Mouse (Mus musculus) heart, postnatal 0 days (tissue): ENCODE results near the gene Ubox5. TPM values are rescaled to one million over a fixed set of nuclear protein-coding genes. Genes with fewer than 3 reads are reported as not detected.

ENCODE experiments used
- ATAC-seq: fragments of 200-750 bp; cut with Nextera tagmentation; 2 replicates; pipeline ENCODE4 v1.8.0; 2017; ENCODE audit warnings: low read depth, moderate number of reproducible peaks, moderate library complexity; ENCODE audit not compliant: insufficient read depth
- DNase-seq: peaks from one replicate; pipeline ENCODE4 v3.0.0-alpha.2; 2016; ENCODE audit warnings: low spot score
- H3K27ac ChIP-seq: fragments of 300-500 bp; sonication (generic); 2 replicates; pipeline ENCODE4 v1.5.1; 2014; ENCODE audit warnings: low read depth, mild to moderate bottlenecking
- H3K27me3 ChIP-seq: fragments of 300-500 bp; sonication (generic); 2 replicates; pipeline ENCODE4 v1.6.1; 2014; ENCODE audit warnings: low read length, mixed read lengths; ENCODE audit not compliant: control insufficient read depth, insufficient read depth
- H3K36me3 ChIP-seq: fragments of 300-500 bp; sonication (generic); replicated peaks from 2 replicates; pipeline ENCODE4 v1.6.1; 2014; ENCODE audit warnings: low read length, mixed read lengths; ENCODE audit not compliant: control insufficient read depth, insufficient read depth
- H3K4me1 ChIP-seq: fragments of 300-500 bp; sonication (generic); 2 replicates; pipeline ENCODE4 v1.6.1; 2014; ENCODE audit warnings: antibody characterized with exemption; ENCODE audit not compliant: control insufficient read depth, insufficient read depth
- H3K4me2 ChIP-seq: fragments of 300-500 bp; sonication (generic); 2 replicates; pipeline ENCODE4 v1.6.1; 2014; ENCODE audit warnings: low read depth, mild to moderate bottlenecking, low read length, moderate library complexity
- H3K4me3 ChIP-seq: fragments of 300-500 bp; sonication (generic); 2 replicates; pipeline ENCODE4 v1.5.1; 2014; ENCODE audit warnings: low read depth, low read length
- H3K9ac ChIP-seq: fragments of 300-500 bp; sonication (generic); replicated peaks from 2 replicates; pipeline ENCODE4 v1.6.1; 2014; ENCODE audit warnings: low read depth, low read length, mixed read lengths
- H3K9me3 ChIP-seq: fragments of 300-500 bp; sonication (generic); replicated peaks from 2 replicates; pipeline ENCODE4 v1.6.1; 2016; ENCODE audit warnings: low read length; ENCODE audit not compliant: control insufficient read depth
- CTCF ChIP-seq: IDR thresholded peaks from 2 replicates; pipeline ENCODE4 v1.5.1; 2016; ENCODE audit warnings: antibody characterized with exemption, control low read depth, low read depth
- EP300 ChIP-seq: IDR thresholded peaks from 2 replicates; pipeline ENCODE4 v1.6.1; 2016; ENCODE audit warnings: antibody characterized with exemption, low read depth
- WGBS: fragments of 180-500 bp; shearing (Covaris S2); extraction: QIAGEN DNeasy Blood & Tissue Kit; methylation state at CpG from one replicate; pipeline ENCODE4 v1.1.7; 2014; 5-methylcytosine and 5-hydroxymethylcytosine counted together
- polyA plus RNA-seq: library from polyadenylated mRNA; unstranded; fragments of >200 nt; fragmentation: Nextera tagmentation; extraction: Ambion mirVana; gene quantifications from 2 replicates; pipeline ENCODE4 v1.2.1, GENCODE M21; 2015
- total RNA-seq: library from RNA; depleted of rRNA; stranded (reverse); fragments of >200 nt; gene quantifications from 2 replicates; pipeline ENCODE4 v1.2.3, GENCODE M21; 2014; ENCODE audit warnings: low replicate concordance

Gene Ubox5
- total and polyA plus RNA-seq, 2 experiments from 2014 or later = 2.1 to 4.4 TPM

DNA sequence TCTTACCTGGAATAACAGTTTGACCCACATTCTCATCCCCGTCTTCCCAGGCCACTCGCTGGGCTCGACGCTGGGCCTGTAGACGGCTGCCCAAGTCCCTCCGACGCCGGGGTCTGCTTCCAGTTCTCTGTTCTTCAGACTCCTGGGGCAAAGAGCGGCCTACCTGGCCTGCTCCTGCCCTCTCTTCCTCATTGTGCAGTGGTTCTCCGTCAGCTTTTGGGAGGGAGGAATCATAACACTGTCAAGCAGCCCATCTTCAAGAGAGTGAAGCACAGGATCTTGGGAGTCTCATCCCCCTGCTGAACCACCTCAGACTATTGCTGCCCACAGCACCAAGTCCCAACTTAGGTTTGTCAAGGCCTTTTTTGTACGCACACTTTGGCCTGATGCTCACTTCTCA, 33.5 kb upstream of the Ubox5 start:
- Histone ChIP-seq H3K36me3 (peaks cover 37% of the 10 kb centered on the region), H3K4me2 (peak overlapping the region; percentile 54), H3K4me1 (peaks cover 12% of the 10 kb centered on the region), H3K9ac (0 out of 2 replicates have a peak overlapping the region, but pooled peaks have one; percentile 78), H3K27ac (no peak overlapping the region), H3K9me3 (no peaks in the 10 kb centered on the region), H3K27me3 (no peaks in the 10 kb centered on the region), H3K4me3 (0 out of 2 replicates have a peak overlapping the region, but pooled peaks have one; percentile 63)
- WGBS = 92% methylated on average over 11 of the region's 11 CpGs
- ATAC-seq (no peak), DNase-seq (no peak)
- TF ChIP-seq EP300 (no peak), CTCF (no peak)

DNA sequence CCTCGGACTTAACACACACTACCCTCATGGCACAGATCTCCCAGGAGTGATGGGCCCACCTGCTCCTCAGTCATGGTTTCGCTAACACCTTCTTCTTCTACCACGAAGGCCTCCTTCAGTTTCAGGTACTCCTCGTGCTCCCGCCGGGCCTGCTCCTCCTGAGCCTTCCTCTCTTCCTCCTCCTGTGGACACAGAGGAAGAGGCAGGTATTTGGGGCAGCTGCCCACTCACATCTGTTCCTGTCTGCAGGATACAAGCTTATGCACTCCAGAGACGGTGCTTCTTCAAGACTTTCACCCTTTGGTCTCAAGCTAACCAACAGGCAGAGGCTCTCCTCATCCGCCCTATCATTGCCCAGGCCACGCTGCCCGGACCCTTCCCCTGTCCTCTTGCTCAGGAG, 28.7 kb upstream of the Ubox5 start:
- DNase-seq (no peak), ATAC-seq (no peak)
- H3K4me1 ChIP-seq = peaks cover 3% of the 10 kb centered on the region
- H3K27me3 ChIP-seq = no peaks in the 10 kb centered on the region
- no peaks in the 10 kb centered on the region for H3K9me3 ChIP-seq
- no peak overlapping the region for H3K27ac ChIP-seq
- WGBS = 95% methylated on average over 10 of the region's 10 CpGs
- H3K36me3 ChIP-seq = peaks cover 83% of the 10 kb centered on the region
- TF ChIP-seq EP300 = no peak
- TF ChIP-seq CTCF = no peak
- H3K4me2 ChIP-seq = no peak overlapping the region
- H3K4me3 ChIP-seq = no peak overlapping the region
- no peak overlapping the region for H3K9ac ChIP-seq

DNA sequence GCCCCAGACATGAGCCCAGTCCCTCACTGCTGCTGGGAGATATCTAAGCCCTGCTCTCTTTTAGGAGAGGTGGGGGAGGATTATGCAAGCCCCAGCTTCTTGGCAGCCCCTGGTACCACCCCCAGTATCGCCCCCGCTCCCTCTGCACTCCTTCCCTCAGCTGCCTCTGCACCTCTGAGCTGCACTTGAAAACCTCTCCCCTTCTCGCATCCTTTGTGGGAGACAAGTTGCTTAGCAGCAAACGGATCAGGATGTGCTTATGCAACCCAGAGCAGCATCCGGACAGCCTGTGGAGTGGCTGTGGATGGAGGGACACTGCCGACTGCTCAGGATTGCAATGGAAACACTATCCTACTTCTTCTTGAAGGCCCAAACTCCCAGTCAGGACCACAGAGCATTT, 27.7 kb upstream of the Ubox5 start:
- Histone ChIP-seq H3K36me3 (peaks cover 90% of the 10 kb centered on the region), H3K9ac (no peak overlapping the region), H3K27ac (no peak overlapping the region), H3K4me3 (no peak overlapping the region), H3K4me2 (no peak overlapping the region), H3K9me3 (no peaks in the 10 kb centered on the region), H3K27me3 (no peaks in the 10 kb centered on the region), H3K4me1 (no peaks in the 10 kb centered on the region)
- ATAC-seq = no peak
- no peak for DNase-seq
- WGBS = 88% methylated on average over 6 of the region's 6 CpGs
- no peak for TF ChIP-seq EP300
- TF ChIP-seq CTCF = no peak

DNA sequence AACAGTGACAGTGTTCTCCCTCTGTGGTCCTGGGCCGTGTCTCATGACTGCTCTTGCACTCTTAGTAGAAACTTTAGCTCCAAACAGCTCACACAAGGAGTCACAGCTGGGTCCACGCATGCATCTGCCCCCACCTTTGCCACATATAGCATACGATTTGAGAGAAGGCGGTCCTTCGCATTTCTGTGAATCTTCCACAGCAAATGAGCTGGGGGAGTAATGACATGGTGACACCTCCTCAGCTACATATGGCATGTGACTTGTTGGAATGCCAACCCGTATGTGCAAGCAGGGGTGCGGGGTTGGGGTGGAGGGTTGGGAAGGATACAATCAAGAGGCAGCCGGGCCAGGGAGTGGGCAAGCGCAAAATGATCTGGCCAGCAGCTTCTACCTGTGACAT, 26.7 kb upstream of the Ubox5 start:
- no peaks in the 10 kb centered on the region for H3K4me1 ChIP-seq
- H3K9ac ChIP-seq = no peak overlapping the region
- DNase-seq (no peak), ATAC-seq (no peak)
- TF ChIP-seq CTCF (no peak), EP300 (no peak)
- H3K9me3 ChIP-seq = no peaks in the 10 kb centered on the region
- no peak overlapping the region for H3K27ac ChIP-seq
- H3K27me3 ChIP-seq = no peaks in the 10 kb centered on the region
- peaks cover 89% of the 10 kb centered on the region for H3K36me3 ChIP-seq
- H3K4me2 ChIP-seq = no peak overlapping the region
- no peak overlapping the region for H3K4me3 ChIP-seq
- 89% methylated on average over 9 of the region's 9 CpGs for WGBS

DNA sequence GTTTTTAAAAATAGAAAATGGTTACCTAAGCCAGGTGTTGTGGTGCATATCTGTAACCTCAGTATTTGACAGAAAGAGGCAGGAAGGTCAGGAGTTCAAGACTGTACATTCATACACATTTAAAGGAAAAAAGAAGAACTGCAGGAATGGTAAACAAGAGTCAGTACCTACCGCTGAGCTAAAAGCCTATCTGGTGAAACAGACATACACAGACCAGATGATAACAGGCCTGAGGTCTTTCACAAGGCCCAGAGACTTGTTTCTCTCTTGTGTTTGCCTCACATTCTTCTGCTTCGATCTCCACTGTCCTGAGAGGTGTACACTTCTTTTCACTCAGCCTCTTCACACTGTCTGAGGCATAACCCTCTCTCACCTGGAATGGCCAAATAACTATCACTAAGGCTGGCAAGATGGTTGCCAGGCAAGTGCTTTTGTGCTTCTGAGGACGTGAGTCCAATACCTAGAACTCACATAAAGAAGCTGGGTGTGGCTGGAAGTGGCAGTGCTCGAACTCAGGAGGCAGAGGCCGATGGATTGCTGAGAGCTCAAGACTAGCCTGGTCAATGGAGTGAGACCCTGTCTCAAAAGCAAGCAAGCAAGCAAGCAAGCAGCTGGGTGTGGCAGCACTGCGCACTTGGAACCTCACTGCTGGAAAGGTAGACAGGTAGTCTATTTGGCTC, 26.0 kb upstream of the Ubox5 start:
- Histone ChIP-seq H3K4me2 (no peak overlapping the region), H3K4me3 (no peak overlapping the region), H3K27me3 (no peaks in the 10 kb centered on the region), H3K36me3 (peaks cover 81% of the 10 kb centered on the region), H3K27ac (no peak overlapping the region), H3K9me3 (no peaks in the 10 kb centered on the region), H3K9ac (no peak overlapping the region), H3K4me1 (no peaks in the 10 kb centered on the region)
- no peak for ATAC-seq
- 87% methylated on average over 6 of the region's 6 CpGs for WGBS
- DNase-seq = no peak
- TF ChIP-seq EP300 (no peak), CTCF (no peak)

DNA sequence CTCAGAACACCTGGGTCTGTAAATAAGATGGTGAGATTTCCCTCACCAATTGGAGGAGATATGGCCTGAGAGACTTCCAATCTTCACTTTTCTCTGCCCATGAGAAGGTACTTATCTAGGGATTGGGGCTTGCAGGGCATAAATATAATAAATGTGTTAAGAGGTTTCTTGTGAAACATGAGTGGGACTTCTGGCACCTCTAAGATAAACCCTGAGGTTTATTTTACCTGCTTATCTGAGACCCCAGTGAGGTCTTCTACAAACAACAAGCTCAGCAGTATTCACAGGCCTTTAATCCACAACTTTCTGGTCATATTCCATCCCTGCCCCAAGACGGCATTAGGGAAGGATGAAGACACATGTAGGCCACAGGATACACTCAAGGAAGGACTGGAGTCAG, 23.9 kb upstream of the Ubox5 start:
- H3K36me3 ChIP-seq = peaks cover 62% of the 10 kb centered on the region
- no peak for ATAC-seq

More for the DNA sequence above, 23.9 kb upstream of the Ubox5 start:
- Histone ChIP-seq H3K4me1 (no peaks in the 10 kb centered on the region), H3K4me2 (no peak overlapping the region), H3K9me3 (no peaks in the 10 kb centered on the region), H3K27me3 (no peaks in the 10 kb centered on the region), H3K4me3 (no peak overlapping the region), H3K9ac (no peak overlapping the region), H3K27ac (no peak overlapping the region)
- no peak for DNase-seq
- 87% methylated on average over 1 of the region's 1 CpGs for WGBS
- TF ChIP-seq CTCF (no peak), EP300 (no peak)
